Mouse (Mus musculus) activated CD4-positive, CD25-positive, alpha-beta regulatory T cell (primary cell): ENCODE data around the gene Rpl23. TPM values are rescaled to one million over a fixed set of nuclear protein-coding genes. Genes with fewer than 3 reads are reported as not detected.

Experiments
- polyA plus RNA-seq, 2 experiments: library from polyadenylated mRNA; unstranded; fragments of 100-300 nt; shearing (Covaris generic); gene quantifications; one replicate each; pipeline ENCODE4 v1.2.1; 2017

The Rpl23 gene
- 100 to 1,000 TPM; 356 to 584 TPM for polyA plus RNA-seq

DNA sequence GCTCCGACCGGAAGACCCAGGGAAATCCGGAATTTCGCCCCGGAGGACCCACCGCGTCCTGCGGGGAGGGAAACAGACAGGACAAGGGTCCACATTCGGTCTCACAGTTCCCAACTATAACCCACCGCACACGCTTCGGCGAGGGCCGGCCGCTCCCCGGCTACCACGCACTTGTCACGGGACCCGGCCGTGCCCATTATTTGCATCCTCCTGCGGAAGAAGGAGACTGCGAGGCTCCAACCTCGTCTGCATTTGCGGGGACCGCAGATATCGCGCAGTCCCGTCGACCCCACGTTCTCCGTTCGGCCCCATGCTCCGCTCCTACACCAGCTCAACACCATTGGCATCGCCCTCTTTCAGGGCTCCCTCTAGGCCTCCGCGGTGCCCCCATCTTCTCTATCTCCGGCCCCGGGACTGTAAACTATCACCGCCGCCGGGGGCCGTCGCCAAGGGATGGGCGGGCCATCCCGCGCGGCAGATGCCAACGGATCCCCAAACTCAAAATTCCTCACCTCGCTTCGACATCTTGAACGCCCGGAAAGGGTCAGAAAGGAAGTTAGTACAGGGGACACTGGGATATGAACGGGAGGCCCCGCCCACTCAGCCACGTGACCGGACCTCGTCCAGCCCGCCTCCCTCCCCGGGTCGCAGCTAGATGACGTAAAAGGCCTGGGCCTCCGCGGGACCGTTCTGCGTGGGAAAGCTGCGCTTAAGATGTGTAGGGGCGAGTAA, at the start of gene Rpl23:
Gene Rpl23 (minus strand): TSS at position 606 of the 732 bp plus-strand sequence.

DNA sequence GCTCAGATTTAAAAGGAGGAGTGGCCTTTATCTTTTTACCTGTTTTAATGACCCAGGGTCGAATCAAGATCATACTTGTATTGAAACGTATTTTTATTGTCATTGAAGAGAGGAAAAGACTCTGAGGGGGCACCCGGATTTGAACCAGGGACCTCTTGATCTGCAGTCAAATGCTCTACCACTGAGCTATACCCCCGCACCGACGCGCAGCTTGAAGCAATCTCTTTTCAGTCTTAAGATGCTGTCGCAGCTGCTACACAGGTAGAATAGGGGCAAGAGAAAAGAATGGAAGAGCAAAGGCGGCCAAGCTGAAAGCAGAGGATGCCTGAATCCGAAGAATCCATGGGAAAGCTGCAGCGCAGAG, 16.5 kb upstream of the Rpl23 start, which contains the start of gene Lasp1:
Gene Lasp1 (plus strand): TSS at position 219 of the 364 bp plus-strand sequence.

DNA sequence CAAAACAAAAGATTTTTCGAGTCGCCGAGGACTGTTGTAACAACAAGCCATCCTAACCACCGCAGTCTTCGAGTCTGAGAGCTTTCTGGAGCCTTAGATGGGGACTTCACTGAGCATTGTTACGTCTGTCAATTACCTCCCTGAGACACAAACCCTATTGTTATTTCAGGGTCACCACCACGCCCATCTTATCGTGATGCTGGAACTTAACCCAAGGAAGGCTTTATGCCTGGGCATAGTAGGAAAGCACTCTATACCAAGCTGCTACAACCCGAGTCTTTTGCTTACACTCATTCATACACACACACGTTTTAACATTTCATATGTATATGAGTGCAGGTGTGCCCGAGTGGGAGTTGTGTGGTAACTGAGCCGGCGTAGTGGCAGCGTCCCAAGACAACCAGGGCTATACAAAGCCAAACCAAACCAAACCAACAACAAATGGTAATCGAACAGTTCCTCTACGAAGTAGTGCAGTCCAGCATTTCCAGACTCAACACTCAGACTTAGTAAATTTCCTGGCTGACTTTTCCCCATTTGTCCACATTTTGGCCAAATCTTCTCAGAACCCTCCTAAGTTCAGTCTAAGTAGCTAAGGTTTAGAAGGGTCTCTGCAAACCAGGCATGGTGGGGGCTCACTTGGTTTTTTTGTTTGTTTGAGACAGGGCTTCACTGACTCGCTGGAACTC, 6.3 kb downstream of the Rpl23 start, which contains the start of gene 1700001P01Rik:
Gene 1700001P01Rik (minus strand): TSS at position 111 of the 689 bp plus-strand sequence.

DNA sequence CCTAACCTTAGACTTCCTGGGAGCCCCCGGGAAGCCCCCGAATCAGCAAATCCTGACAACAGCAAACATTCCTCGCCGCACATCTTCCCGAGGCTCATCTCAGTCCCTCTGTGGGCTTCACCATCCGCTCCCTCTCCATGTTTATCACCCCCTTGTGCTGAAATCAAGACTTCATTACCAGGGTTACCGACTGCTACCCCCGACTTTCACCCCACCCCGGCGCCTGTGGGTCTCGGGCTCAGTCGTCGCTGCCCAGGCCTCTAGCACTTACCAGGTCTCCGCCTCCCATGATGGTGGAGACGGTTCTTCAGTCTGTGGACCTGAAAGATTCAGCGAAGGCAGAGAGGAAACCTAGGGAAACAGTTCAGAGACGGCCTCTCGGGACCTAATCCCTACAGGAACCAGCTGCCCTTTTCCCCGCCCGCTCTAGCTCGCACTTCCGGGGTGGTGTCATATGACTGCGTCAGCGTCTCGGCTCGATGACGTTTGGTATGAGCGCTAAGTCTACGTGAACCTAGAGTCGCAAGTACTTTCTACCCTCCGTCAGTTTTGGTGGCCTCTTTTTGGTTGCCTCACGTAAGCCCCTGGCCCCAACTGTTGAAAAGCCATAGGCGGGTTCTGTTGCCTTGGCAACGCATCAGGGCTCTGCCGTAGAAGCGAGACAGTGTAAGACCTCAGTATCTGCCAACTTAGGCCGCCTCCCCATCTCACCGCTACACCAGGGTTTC, 15.9 kb downstream of the Rpl23 start, which contains the start of gene Cwc25:
Gene Cwc25 (minus strand): TSS at position 403 of the 728 bp plus-strand sequence.

DNA sequence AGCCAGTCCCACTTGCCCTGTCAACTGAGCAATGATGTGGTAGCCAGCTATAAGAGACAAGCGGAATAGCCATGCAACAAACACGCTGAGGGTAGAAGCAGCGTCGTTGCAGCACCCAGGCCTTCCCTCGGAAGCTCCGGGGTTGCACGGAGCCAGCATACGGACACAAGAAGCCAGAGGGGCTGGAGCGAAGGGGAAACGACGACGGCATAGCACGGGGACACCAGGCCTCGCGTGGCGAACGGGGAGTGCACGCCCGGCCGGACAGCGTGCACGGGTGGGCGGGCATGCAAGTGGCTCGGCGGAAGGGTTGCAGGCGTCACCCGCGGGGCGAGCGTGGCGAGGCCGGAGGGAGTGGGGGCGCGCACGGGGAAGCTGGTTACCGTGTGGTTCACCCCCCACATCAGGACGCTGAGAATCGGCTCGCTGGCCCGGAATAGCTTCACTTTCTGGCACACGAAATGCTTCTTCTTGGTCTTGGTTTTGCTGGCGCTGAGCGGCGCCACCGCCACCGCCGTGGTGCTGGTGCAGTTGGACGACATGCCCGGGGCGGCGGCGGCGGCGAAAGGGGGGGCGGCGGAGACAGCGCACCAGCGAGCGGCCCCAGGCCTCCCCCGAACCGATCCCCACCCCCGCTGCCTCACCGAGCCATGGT, 38.0 kb downstream of the Rpl23 start, which contains the start of gene Pip4k2b:
Gene Pip4k2b (minus strand): TSS at position 642 of the 655 bp plus-strand sequence.

Other genes with a start within 250 kb of the Rpl23 start
- gene Srcin1, start 206.3 kb downstream of the Rpl23 start, polyA plus RNA-seq, result under 1 TPM in 1 of 2 experiments, not detected in 1; 0.05 TPM
- gene Epop, start 152.7 kb downstream of the Rpl23 start, polyA plus RNA-seq, result 1 to 10 TPM; 8.9 to 9.1 TPM
- gene Mllt6, start 119.0 kb downstream of the Rpl23 start, polyA plus RNA-seq, result 10 to 100 TPM; 15.9 to 17.1 TPM
- gene Cisd3, start 96.6 kb downstream of the Rpl23 start, polyA plus RNA-seq, result 100 to 1,000 TPM in 1 of 2 experiments, 10 to 100 TPM in 1; 92.2 to 123 TPM
- gene Pcgf2, start 81.9 kb downstream of the Rpl23 start, polyA plus RNA-seq, result 1 to 10 TPM; 1.2 to 3.7 TPM
- gene Psmb3, start 79.0 kb downstream of the Rpl23 start, polyA plus RNA-seq, result 100 to 1,000 TPM; 475 to 485 TPM
- gene Pip4k2b, start 37.7 kb downstream of the Rpl23 start, polyA plus RNA-seq, result 1 to 10 TPM; 1.5 to 4.1 TPM
- gene Cwc25, start 15.9 kb downstream of the Rpl23 start, polyA plus RNA-seq, result 10 to 100 TPM; 16.0 to 24.9 TPM
- not detected for gene 1700001P01Rik, start 6.5 kb downstream of the Rpl23 start, polyA plus RNA-seq
- 100 to 1,000 TPM; 135 to 219 TPM for gene Lasp1, start 16.6 kb upstream of the Rpl23 start, polyA plus RNA-seq
- gene B230217C12Rik, start 58.3 kb upstream of the Rpl23 start, polyA plus RNA-seq, result 1 to 10 TPM; 1.4 TPM
- gene Fbxo47, start 101.7 kb upstream of the Rpl23 start, polyA plus RNA-seq, result under 1 TPM; 0.61 to 0.85 TPM
- 10 to 100 TPM in 1 of 2 experiments, 1 to 10 TPM in 1; 3.7 to 17.8 TPM for gene Plxdc1, start 204.0 kb upstream of the Rpl23 start, polyA plus RNA-seq
- 100 to 1,000 TPM in 1 of 2 experiments, 10 to 100 TPM in 1; 79.5 to 139 TPM for gene Arl5c, start 213.7 kb upstream of the Rpl23 start, polyA plus RNA-seq
- gene Cacnb1, start 240.6 kb upstream of the Rpl23 start, polyA plus RNA-seq, result 10 to 100 TPM in 1 of 2 experiments, 1 to 10 TPM in 1; 9.8 to 19.5 TPM
- gene Rpl19, start 244.3 kb upstream of the Rpl23 start, polyA plus RNA-seq, result 1,000 to 10,000 TPM; 1,409 to 2,156 TPM